Mouse (Mus musculus) neural tube, embryonic 10.5 days (tissue): ENCODE measurements at regions not wholly inside any gene's neighbourhood (a gene's known extent, or its start where the extent isn't known, plus 50 kb on each side); places are given as distances from the start of the nearest gene placed in this dataset.

Experiments
- DNase-seq: peaks from one replicate; pipeline ENCODE4 v3.0.0-alpha.2; 2017; ENCODE audit warnings: low spot score; ENCODE audit errors: extremely low spot score

DNA sequence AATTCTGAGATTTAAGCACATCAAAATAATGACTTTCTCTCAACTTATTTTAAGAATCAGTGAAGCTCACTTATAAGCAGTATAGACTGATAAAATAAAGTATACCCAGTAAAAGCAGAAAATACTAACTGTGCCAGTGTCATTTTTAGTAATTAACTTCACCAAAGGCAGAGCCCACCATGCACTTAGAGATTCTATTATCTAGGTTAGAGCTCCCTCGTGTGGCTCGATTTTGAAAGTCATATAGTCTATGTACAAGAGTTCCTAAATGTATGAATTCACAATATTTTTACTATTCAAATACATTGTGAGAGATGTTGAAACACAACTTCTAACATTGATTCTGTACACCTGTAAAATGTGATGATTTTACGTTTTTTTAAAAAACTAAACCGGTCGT is 589.3 kb downstream of the Kcnj3 start:
- peak; percentile 23 for DNase-seq

DNA sequence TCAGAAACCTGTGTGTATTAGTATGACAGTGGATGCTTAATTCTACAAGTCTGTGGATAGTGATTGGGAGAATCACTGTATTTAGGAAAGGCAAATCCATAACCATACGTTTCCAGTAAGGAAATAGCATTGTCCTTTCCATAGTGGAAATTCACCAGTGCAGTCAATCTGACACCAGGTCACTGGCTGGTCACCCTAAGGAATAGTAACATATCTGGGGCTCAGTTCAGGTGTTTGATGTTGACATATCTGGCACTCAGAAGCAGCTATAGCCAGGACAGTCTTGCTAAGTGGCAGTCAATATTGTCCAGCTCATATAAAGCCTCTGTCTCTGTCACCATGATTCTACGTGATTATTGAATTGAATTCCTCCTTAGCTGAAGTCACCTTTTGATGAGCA is 593.2 kb downstream of the Kcnj3 start:
- no peak for DNase-seq
